Mouse (Mus musculus): ENCODE data around the gene Pomt2. TPM values are rescaled to one million over a fixed set of nuclear protein-coding genes. Genes with fewer than 3 reads are reported as not detected.

The Pomt2 gene
- polyA plus RNA-seq, 1 experiment: 5.2 TPM

DNA sequence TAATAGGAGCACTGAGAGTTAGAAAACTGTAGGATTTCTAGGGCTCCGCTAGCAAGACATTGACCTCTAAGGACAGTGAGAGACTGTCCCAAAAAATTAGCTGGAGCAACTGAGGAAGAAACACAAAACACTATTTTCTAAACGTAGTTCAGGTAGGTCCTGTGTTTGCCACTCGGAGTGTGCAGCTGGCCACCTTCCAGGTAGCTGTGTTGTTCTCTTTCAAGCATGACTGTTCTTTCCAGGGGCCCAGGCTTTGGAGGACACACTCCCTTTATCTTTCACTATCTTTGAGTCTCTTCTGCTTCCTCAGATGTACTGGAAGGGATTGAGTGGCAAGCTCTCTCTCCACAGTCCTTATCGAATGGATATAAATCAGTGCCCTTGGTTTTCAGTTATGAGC, 44.3 kb downstream of the Pomt2 start:
- Histone ChIP-seq H3K27me3 (ENCODE audit: control insufficient read depth, insufficient read depth, low read length) (peaks cover 5% of the 10 kb centered on the region), H3K4me3 (ENCODE audit: extremely low read depth, insufficient read depth, insufficient read length) (no peak overlapping the region), H3K36me3 (ENCODE audit: control insufficient read depth, insufficient read depth, low read length) (no peaks in the 10 kb centered on the region), H3K27ac (ENCODE audit: insufficient read depth, low read length) (no peak overlapping the region), H3K4me1 (ENCODE audit: control insufficient read depth, insufficient read depth, insufficient read length) (no peaks in the 10 kb centered on the region; the same call in 1 of the 2 replicates)
- no peak for TF ChIP-seq CTCF (IDR thresholded peaks at IDR 0.05; ENCODE audit: extremely low read depth, insufficient read depth, insufficient read length, insufficient replicate concordance)
- TF ChIP-seq POLR2A (IDR thresholded peaks at IDR 0.05; ENCODE audit: low read depth, low read length): no peak
- no peak for DNase-seq (ENCODE audit: low read depth in 1 of 2, low spot score in 2 of 2)
- WGBS: 86% methylated on average over 4 of the region's 4 CpGs

DNA sequence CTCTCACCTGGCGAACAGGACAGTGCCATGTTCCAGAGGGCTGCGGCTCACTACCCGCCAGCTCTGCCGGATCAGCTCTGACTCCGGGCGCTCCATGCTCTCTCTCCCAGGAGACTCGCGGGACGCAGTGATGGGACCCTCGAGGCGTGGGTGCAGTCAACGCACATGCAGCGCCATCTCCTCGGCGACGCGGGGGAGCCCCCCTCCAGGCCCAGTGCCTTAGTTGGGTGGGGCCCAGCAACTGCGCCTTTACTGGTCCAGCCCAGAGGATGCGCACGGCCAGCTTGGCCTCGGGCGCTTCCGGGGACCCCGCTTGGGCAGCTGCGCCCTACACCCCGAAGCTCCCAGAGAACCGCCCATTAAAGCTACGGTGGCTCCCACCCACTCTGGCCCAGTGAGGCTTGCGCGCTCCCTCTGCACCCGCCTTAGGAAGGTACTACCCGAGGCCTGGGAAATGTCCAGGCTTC, 45.6 kb downstream of the Pomt2 start, which contains the start of gene Ngb:
TSS of gene Ngb (minus strand) at position 375 of the 467 bp plus-strand sequence.
- Histone ChIP-seq H3K36me3 (ENCODE audit: control insufficient read depth, insufficient read depth, low read length) (no peaks in the 10 kb centered on the region), H3K27ac (ENCODE audit: insufficient read depth, low read length) (no peak within 1 kb of the TSS), H3K27me3 (ENCODE audit: control insufficient read depth, insufficient read depth, low read length) (peaks cover 5% of the 10 kb centered on the region), H3K4me1 (ENCODE audit: control insufficient read depth, insufficient read depth, insufficient read length) (no peaks in the 10 kb centered on the region; the same call in 1 of the 2 replicates), H3K4me3 (ENCODE audit: extremely low read depth, insufficient read depth, insufficient read length) (no peak within 1 kb of the TSS)
- TF ChIP-seq POLR2A (IDR thresholded peaks at IDR 0.05; ENCODE audit: low read depth, low read length) (no peak), CTCF (IDR thresholded peaks at IDR 0.05; ENCODE audit: extremely low read depth, insufficient read depth, insufficient read length, insufficient replicate concordance) (no peak)
- DNase-seq (ENCODE audit: low read depth in 1 of 2, low spot score in 2 of 2): no peak
- WGBS: 14% methylated on average over 32 of the region's 32 CpGs

DNA sequence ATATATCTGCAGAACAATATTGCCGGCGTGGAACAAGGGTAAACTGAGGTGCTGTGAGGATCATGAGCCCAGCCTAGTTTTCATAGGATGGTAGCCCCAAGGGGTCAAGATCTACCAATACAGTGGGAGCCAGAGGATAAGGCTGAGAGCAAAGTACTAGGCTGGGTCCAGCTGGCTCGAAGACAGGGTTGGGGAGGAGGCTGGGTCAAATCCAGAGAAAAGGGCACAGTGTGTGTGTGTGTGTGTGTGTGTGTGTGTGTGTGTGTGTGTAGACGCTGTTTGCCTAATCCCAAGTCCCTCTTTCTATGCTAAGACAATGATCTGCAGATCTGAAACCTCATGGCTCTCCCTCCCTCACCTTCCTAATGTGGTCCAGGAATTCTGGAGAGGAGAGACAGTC, 47.4 kb downstream of the Pomt2 start:
- Histone ChIP-seq H3K27me3 (ENCODE audit: control insufficient read depth, insufficient read depth, low read length) (peaks cover 5% of the 10 kb centered on the region), H3K4me3 (ENCODE audit: extremely low read depth, insufficient read depth, insufficient read length) (no peak overlapping the region), H3K4me1 (ENCODE audit: control insufficient read depth, insufficient read depth, insufficient read length) (no peaks in the 10 kb centered on the region; the same call in 1 of the 2 replicates), H3K27ac (ENCODE audit: insufficient read depth, low read length) (no peak overlapping the region), H3K36me3 (ENCODE audit: control insufficient read depth, insufficient read depth, low read length) (no peaks in the 10 kb centered on the region)
- DNase-seq (ENCODE audit: low read depth in 1 of 2, low spot score in 2 of 2): no peak
- no peak for TF ChIP-seq CTCF (IDR thresholded peaks at IDR 0.05; ENCODE audit: extremely low read depth, insufficient read depth, insufficient read length, insufficient replicate concordance)
- no peak for TF ChIP-seq POLR2A (IDR thresholded peaks at IDR 0.05; ENCODE audit: low read depth, low read length)
- 77% methylated on average over 4 of the region's 4 CpGs for WGBS

DNA sequence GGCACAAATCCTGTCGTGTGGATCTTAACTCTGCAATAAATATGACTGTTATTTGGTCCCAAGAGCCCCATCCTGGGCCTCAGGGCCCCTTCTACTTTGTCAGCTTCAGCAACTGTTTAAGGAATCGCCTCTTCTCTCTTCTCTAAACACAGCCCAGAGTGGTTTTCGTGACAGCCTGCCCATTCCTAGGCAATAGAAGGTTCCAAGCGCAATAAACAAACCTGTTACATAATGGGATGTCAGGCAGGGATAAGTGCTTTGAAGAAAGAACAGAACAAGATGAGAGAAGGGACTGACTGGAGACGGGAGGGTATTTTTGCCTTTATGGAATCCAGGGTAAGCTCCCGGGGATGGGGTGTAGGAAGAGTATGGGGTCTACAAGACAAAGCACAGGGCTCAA, 54.1 kb downstream of the Pomt2 start:
- Histone ChIP-seq H3K27me3 (ENCODE audit: control insufficient read depth, insufficient read depth, low read length) (no peaks in the 10 kb centered on the region), H3K4me3 (ENCODE audit: extremely low read depth, insufficient read depth, insufficient read length) (no peak overlapping the region), H3K36me3 (ENCODE audit: control insufficient read depth, insufficient read depth, low read length) (no peaks in the 10 kb centered on the region), H3K27ac (ENCODE audit: insufficient read depth, low read length) (no peak overlapping the region), H3K4me1 (ENCODE audit: control insufficient read depth, insufficient read depth, insufficient read length) (no peaks in the 10 kb centered on the region)
- TF ChIP-seq POLR2A (IDR thresholded peaks at IDR 0.05; ENCODE audit: low read depth, low read length) (no peak), CTCF (IDR thresholded peaks at IDR 0.05; ENCODE audit: extremely low read depth, insufficient read depth, insufficient read length, insufficient replicate concordance) (no peak)
- DNase-seq (ENCODE audit: low read depth in 1 of 2, low spot score in 2 of 2): no peak
- 68% methylated on average over 6 of the region's 6 CpGs for WGBS

DNA sequence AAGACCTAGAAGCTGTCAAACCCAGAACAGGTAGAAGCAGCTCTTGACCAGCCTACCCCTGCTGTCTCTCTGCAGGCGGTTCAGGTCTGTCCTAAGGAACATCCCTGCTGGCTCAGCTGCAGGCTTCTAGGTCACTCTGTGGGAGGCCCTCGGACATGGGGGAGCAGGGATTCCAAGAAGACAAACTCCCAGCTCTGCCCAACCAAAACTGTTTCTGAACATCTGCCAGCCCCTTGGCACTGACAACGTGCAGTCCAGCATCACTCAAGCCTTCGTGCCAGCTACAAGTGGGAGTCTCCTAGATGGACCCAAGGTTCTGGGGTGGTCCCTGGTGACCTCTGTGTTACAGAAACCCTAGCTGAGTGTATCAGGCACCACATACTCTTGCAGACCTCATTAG, 54.5 kb downstream of the Pomt2 start:
- 86% methylated on average over 4 of the region's 4 CpGs for WGBS
- no peak overlapping the region for H3K27ac ChIP-seq (ENCODE audit: insufficient read depth, low read length)
- H3K4me3 ChIP-seq (ENCODE audit: extremely low read depth, insufficient read depth, insufficient read length): no peak overlapping the region
- TF ChIP-seq CTCF (IDR thresholded peaks at IDR 0.05; ENCODE audit: extremely low read depth, insufficient read depth, insufficient read length, insufficient replicate concordance): no peak
- TF ChIP-seq POLR2A (IDR thresholded peaks at IDR 0.05; ENCODE audit: low read depth, low read length): no peak
- DNase-seq (ENCODE audit: low read depth in 1 of 2, low spot score in 2 of 2): no peak
- no peaks in the 10 kb centered on the region for H3K36me3 ChIP-seq (ENCODE audit: control insufficient read depth, insufficient read depth, low read length)
- H3K27me3 ChIP-seq (ENCODE audit: control insufficient read depth, insufficient read depth, low read length): no peaks in the 10 kb centered on the region
- no peaks in the 10 kb centered on the region for H3K4me1 ChIP-seq (ENCODE audit: control insufficient read depth, insufficient read depth, insufficient read length)

DNA sequence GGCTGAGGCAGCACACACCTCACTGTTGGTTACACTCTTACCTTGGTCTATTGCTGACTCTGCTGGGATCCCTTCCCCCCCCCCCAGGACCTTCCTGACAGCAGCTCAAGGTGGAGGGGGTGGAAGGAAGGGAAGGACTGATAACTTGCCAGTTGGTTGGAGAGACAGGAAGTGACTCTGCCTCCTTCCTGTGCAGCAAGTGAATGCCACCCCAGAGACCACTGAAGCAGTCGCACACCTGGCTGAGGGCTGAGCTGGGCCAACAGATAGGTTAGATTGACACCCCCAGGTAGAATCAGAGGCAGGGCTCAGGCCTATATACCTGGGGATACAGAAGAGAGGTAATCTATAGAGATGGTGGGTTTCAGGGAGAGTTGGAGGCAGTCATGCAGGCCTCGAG, 55.9 kb downstream of the Pomt2 start:
- Histone ChIP-seq H3K4me3 (ENCODE audit: extremely low read depth, insufficient read depth, insufficient read length) (no peak overlapping the region), H3K27me3 (ENCODE audit: control insufficient read depth, insufficient read depth, low read length) (no peaks in the 10 kb centered on the region), H3K36me3 (ENCODE audit: control insufficient read depth, insufficient read depth, low read length) (no peaks in the 10 kb centered on the region), H3K27ac (ENCODE audit: insufficient read depth, low read length) (no peak overlapping the region), H3K4me1 (ENCODE audit: control insufficient read depth, insufficient read depth, insufficient read length) (no peaks in the 10 kb centered on the region)
- DNase-seq (ENCODE audit: low read depth in 1 of 2, low spot score in 2 of 2): no peak
- no peak for TF ChIP-seq CTCF (IDR thresholded peaks at IDR 0.05; ENCODE audit: extremely low read depth, insufficient read depth, insufficient read length, insufficient replicate concordance)
- TF ChIP-seq POLR2A (IDR thresholded peaks at IDR 0.05; ENCODE audit: low read depth, low read length): no peak
- WGBS: 50% methylated on average over 2 of the region's 2 CpGs

DNA sequence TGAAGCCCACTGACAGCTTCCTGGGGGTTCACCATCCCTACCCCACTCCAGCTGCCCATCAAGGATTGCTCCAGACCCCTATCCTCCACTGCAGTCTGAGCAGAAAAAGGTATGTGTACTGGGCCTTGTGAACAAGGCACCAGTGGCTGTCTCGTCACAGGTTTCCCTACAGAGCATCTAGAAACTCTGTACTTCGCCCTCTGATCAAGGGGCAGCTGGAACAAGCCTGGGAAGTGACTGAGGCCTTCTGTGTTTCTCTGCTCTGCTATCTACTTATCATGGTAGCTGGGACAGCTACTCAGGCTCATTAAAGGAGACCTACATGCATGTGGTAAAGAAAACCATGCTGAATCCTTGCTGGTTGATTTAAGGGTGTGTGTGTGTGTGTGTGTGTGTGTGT, 58.1 kb downstream of the Pomt2 start:
- WGBS: 83% methylated on average over 2 of the region's 2 CpGs
- no peaks in the 10 kb centered on the region for H3K27me3 ChIP-seq (ENCODE audit: control insufficient read depth, insufficient read depth, low read length)
- no peaks in the 10 kb centered on the region for H3K36me3 ChIP-seq (ENCODE audit: control insufficient read depth, insufficient read depth, low read length)
- no peaks in the 10 kb centered on the region for H3K4me1 ChIP-seq (ENCODE audit: control insufficient read depth, insufficient read depth, insufficient read length)
- no peak for TF ChIP-seq POLR2A (IDR thresholded peaks at IDR 0.05; ENCODE audit: low read depth, low read length)
- TF ChIP-seq CTCF (IDR thresholded peaks at IDR 0.05; ENCODE audit: extremely low read depth, insufficient read depth, insufficient read length, insufficient replicate concordance): no peak
- no peak overlapping the region for H3K27ac ChIP-seq (ENCODE audit: insufficient read depth, low read length)
- no peak overlapping the region for H3K4me3 ChIP-seq (ENCODE audit: extremely low read depth, insufficient read depth, insufficient read length)
- no peak for DNase-seq (ENCODE audit: low read depth in 1 of 2, low spot score in 2 of 2)

All from spleen, adult 2 months (tissue).